Comparison of ENCODE assay signal across 9 mouse cellular contexts in genomic region chr5:146299520-146299870, GRCm38 (mm10).
DNase-seq lines count a peak whose midpoint lies in the region; ATAC-seq and TF ChIP-seq lines count a peak whose summit lies in the region.
"Had no signal": no experiment of that assay in that cellular context is flagged by ENCODE, and none has a peak within 500 bp of the region (broad histone marks: within the 10 kb centered on the region; RNA-seq: fewer than 3 reads in every experiment).

No protein-coding gene starts in this region.

- peak; percentile 62 for ATAC-seq in common myeloid progenitor, adult 5-6 weeks (replicated peaks; ENCODE audit: low read depth, poor library complexity, severe bottlenecking)
- no peak for ATAC-seq in forebrain, embryonic 13.5 days
- ATAC-seq in forebrain, embryonic 14.5 days, result no peak

- intact Hi-C loops in gastrocnemius, adult 2 months (cut with DNase I), result loop anchor here (5.0 kb wide), 1 partner anchor 77 kb away; the partner anchor contains the start of gene Rnf6

- no peak overlapping the region for H3K9ac ChIP-seq in forebrain, embryonic 13.5 days
- H3K9ac ChIP-seq in forebrain, embryonic 14.5 days (ENCODE audit: low read length), result no peak overlapping the region

- H3K27ac ChIP-seq in gastrocnemius, adult 2 months, result no peak overlapping the region
- no peak overlapping the region for H3K27ac ChIP-seq in forebrain, embryonic 13.5 days
- H3K27ac ChIP-seq in forebrain, embryonic 14.5 days (ENCODE audit: low read depth, low read length), result no peak overlapping the region
- H3K27ac ChIP-seq: macrophage had no signal

- no peaks in the 10 kb centered on the region for H3K4me1 ChIP-seq in forebrain, embryonic 13.5 days
- no peaks in the 10 kb centered on the region for H3K4me1 ChIP-seq in forebrain, embryonic 14.5 days (ENCODE audit: control insufficient read depth, insufficient read depth, low read length)

- no peak overlapping the region for H3K4me3 ChIP-seq in gastrocnemius, adult 2 months
- H3K4me3 ChIP-seq in forebrain, embryonic 13.5 days, result no peak overlapping the region
- H3K4me3 ChIP-seq in forebrain, embryonic 14.5 days (ENCODE audit: low read depth, low read length), result no peak overlapping the region

- DNase-seq in gastrocnemius, adult 2 months, result peak; percentile 57
- DNase-seq in gastrocnemius, postnatal 25 days, result no peak
- peak; percentile 72 for DNase-seq in right cerebral cortex, postnatal 14 days
- no peak for DNase-seq in right cerebral cortex, adult 18-20 months
- peak; percentile 54 for DNase-seq in lung, postnatal 14 days
- no peak for DNase-seq in forebrain, embryonic 14.5 days (ENCODE audit: low spot score)

- H3K4me2 ChIP-seq in forebrain, embryonic 13.5 days, result no peak overlapping the region
- H3K4me2 ChIP-seq in forebrain, embryonic 14.5 days (ENCODE audit: low read length), result no peak overlapping the region

- H3K27me3 ChIP-seq in forebrain, embryonic 13.5 days, result no peaks in the 10 kb centered on the region
- no peaks in the 10 kb centered on the region for H3K27me3 ChIP-seq in forebrain, embryonic 14.5 days (replicated peaks; ENCODE audit: control insufficient read depth, insufficient read depth, low read length)

- no peaks in the 10 kb centered on the region for H3K9me3 ChIP-seq in forebrain, embryonic 13.5 days (replicated peaks)
- no peaks in the 10 kb centered on the region for H3K9me3 ChIP-seq in forebrain, embryonic 14.5 days (replicated peaks; ENCODE audit: control insufficient read depth, low read length)

- 83% methylated on average over 8 of the region's 8 CpGs for WGBS in forebrain, embryonic 13.5 days
- WGBS in forebrain, embryonic 14.5 days, result 77% methylated on average over 8 of the region's 8 CpGs

- H3K36me3 ChIP-seq in forebrain, embryonic 13.5 days (ENCODE audit: poor library complexity, severe bottlenecking), result peaks cover 73% of the 10 kb centered on the region
- H3K36me3 ChIP-seq in forebrain, embryonic 14.5 days (ENCODE audit: control insufficient read depth, insufficient read depth, low read length), result peaks cover 49% of the 10 kb centered on the region

- TF ChIP-seq CTCF in gastrocnemius, adult 2 months (IDR thresholded peaks at IDR 0.05), result no peak

Comparison
In these comparisons a context has a peak if more than half of its experiments do, and no peak if none do; other contexts are left out.
1. DNase-seq: peak in gastrocnemius, adult 2 months (single experiment), right cerebral cortex, postnatal 14 days (single experiment) and lung, postnatal 14 days (single experiment); none in gastrocnemius, postnatal 25 days (single experiment), right cerebral cortex, adult 18-20 months (single experiment) and forebrain, embryonic 14.5 days (single experiment).